Mouse (Mus musculus): Measurements from ENCODE around the gene Ankrd27. TPM values are rescaled to one million over a fixed set of nuclear protein-coding genes. Genes with fewer than 3 reads are reported as not detected.
A peak's percentile ranks its signal among the peaks of the same experiment; 100 is the strongest.
"Not testable (repeated sequence)": the region's sequence is repeated elsewhere in the genome, so short reads cannot be mapped to it uniquely, and the experiment has no call there.

Gene Ankrd27
- polyA plus RNA-seq, 1 experiment from 2014 or later: 16.8 TPM

GRCm38 (mm10) chr7:35559838-35560237, 26.2 kb upstream of the Ankrd27 start:
- Histone ChIP-seq H3K36me3 (no peaks in the 10 kb centered on the region), H3K27me3 (replicated peaks) (no peaks in the 10 kb centered on the region), H3K4me3 (replicated peaks) (no peak overlapping the region), H3K9ac (replicated peaks) (no peak overlapping the region), H3K9me3 (replicated peaks) (no peaks in the 10 kb centered on the region), H3K27ac (replicated peaks) (no peak overlapping the region), H3K4me2 (no peak overlapping the region), H3K4me1 (peaks cover 7% of the 10 kb centered on the region)
- WGBS: 90% methylated on average over 3 of the region's 3 CpGs
- ATAC-seq (ENCODE audit: low FRiP score): no peak

- no peaks in the 10 kb centered on the region for H3K36me3 ChIP-seq
- H3K9ac ChIP-seq (replicated peaks): no peak overlapping the region
- no peaks in the 10 kb centered on the region for H3K27me3 ChIP-seq (replicated peaks)
- H3K27ac ChIP-seq (replicated peaks): no peak overlapping the region
- ATAC-seq (ENCODE audit: low FRiP score): no peak
- H3K4me2 ChIP-seq: no peak overlapping the region
- H3K4me1 ChIP-seq: no peaks in the 10 kb centered on the region
- H3K9me3 ChIP-seq (replicated peaks): no peaks in the 10 kb centered on the region
- no peak overlapping the region for H3K4me3 ChIP-seq (replicated peaks)
- 82% methylated on average over 11 of the region's 11 CpGs for WGBS
These were observed 23.0 kb upstream of the Ankrd27 start for GRCm38 (mm10) chr7:35563071-35563470.

GRCm38 (mm10) chr7:35564067-35564865, 21.8 kb upstream of the Ankrd27 start:
- ATAC-seq (ENCODE audit: low FRiP score): no peak
- WGBS: 93% methylated on average over 2 of the region's 2 CpGs
- no peaks in the 10 kb centered on the region for H3K4me1 ChIP-seq

GRCm38 (mm10) chr7:35564872-35565271, 21.2 kb upstream of the Ankrd27 start:
- H3K9ac ChIP-seq (replicated peaks); H3K36me3 ChIP-seq; H3K27ac ChIP-seq (replicated peaks); H3K27me3 ChIP-seq (replicated peaks); H3K4me3 ChIP-seq (replicated peaks); H3K4me1 ChIP-seq; H3K9me3 ChIP-seq (replicated peaks); ATAC-seq (ENCODE audit: low FRiP score); H3K4me2 ChIP-seq: not testable (repeated sequence)
- 85% methylated on average over 10 of the region's 10 CpGs for WGBS

More at GRCm38 (mm10) chr7:35564067-35564865, 21.8 kb upstream of the Ankrd27 start:
- Histone ChIP-seq H3K27me3 (replicated peaks) (no peaks in the 10 kb centered on the region), H3K4me3 (replicated peaks) (no peak overlapping the region), H3K36me3 (no peaks in the 10 kb centered on the region), H3K27ac (replicated peaks) (no peak overlapping the region), H3K9ac (replicated peaks) (no peak overlapping the region), H3K4me2 (no peak overlapping the region), H3K9me3 (replicated peaks) (no peaks in the 10 kb centered on the region)

- H3K4me3 ChIP-seq (replicated peaks): not testable (repeated sequence)
These were observed 20.1 kb upstream of the Ankrd27 start for GRCm38 (mm10) chr7:35565965-35566364.

GRCm38 (mm10) chr7:35569724-35570123, 16.3 kb upstream of the Ankrd27 start:
- not testable (repeated sequence) for H3K4me2 ChIP-seq; H3K4me3 ChIP-seq (replicated peaks); H3K36me3 ChIP-seq; H3K9me3 ChIP-seq (replicated peaks); H3K27ac ChIP-seq (replicated peaks); H3K9ac ChIP-seq (replicated peaks); H3K27me3 ChIP-seq (replicated peaks); ATAC-seq (ENCODE audit: low FRiP score); H3K4me1 ChIP-seq
- WGBS: 90% methylated on average over 4 of the region's 4 CpGs

More at GRCm38 (mm10) chr7:35565965-35566364, 20.1 kb upstream of the Ankrd27 start:
- H3K27me3 ChIP-seq (replicated peaks); H3K27ac ChIP-seq (replicated peaks); ATAC-seq (ENCODE audit: low FRiP score); H3K4me1 ChIP-seq; H3K9ac ChIP-seq (replicated peaks); H3K36me3 ChIP-seq; H3K4me2 ChIP-seq; H3K9me3 ChIP-seq (replicated peaks): not testable (repeated sequence)
- 79% methylated on average over 13 of the region's 13 CpGs for WGBS

- H3K9me3 ChIP-seq (replicated peaks); ATAC-seq (ENCODE audit: low FRiP score): not testable (repeated sequence)
- 19% methylated on average over 6 of the region's 6 CpGs for WGBS
These were observed 15.2 kb upstream of the Ankrd27 start for GRCm38 (mm10) chr7:35570883-35571282.

GRCm38 (mm10) chr7:35579849-35580248, 6.2 kb upstream of the Ankrd27 start:
- no peak overlapping the region for H3K27ac ChIP-seq (replicated peaks)
- WGBS: 34% methylated on average over 4 of the region's 4 CpGs
- peaks cover 8% of the 10 kb centered on the region for H3K4me1 ChIP-seq
- H3K27me3 ChIP-seq (replicated peaks): peaks cover 47% of the 10 kb centered on the region
- no peaks in the 10 kb centered on the region for H3K9me3 ChIP-seq (replicated peaks)
- no peaks in the 10 kb centered on the region for H3K36me3 ChIP-seq
- no peak for ATAC-seq (ENCODE audit: low FRiP score)
- no peak overlapping the region for H3K9ac ChIP-seq (replicated peaks)
- H3K4me2 ChIP-seq: no peak overlapping the region
- no peak overlapping the region for H3K4me3 ChIP-seq (replicated peaks)

More at GRCm38 (mm10) chr7:35570883-35571282, 15.2 kb upstream of the Ankrd27 start:
- not testable (repeated sequence) for H3K4me1 ChIP-seq; H3K36me3 ChIP-seq; H3K27me3 ChIP-seq (replicated peaks); H3K4me2 ChIP-seq; H3K27ac ChIP-seq (replicated peaks); H3K4me3 ChIP-seq (replicated peaks); H3K9ac ChIP-seq (replicated peaks)

GRCm38 (mm10) chr7:35582719-35583118, 3.3 kb upstream of the Ankrd27 start:
- peaks cover 28% of the 10 kb centered on the region for H3K4me1 ChIP-seq
- H3K27me3 ChIP-seq (replicated peaks): peaks cover 49% of the 10 kb centered on the region
- no peak for ATAC-seq (ENCODE audit: low FRiP score)
- 74% methylated on average over 5 of the region's 5 CpGs for WGBS
- no peaks in the 10 kb centered on the region for H3K36me3 ChIP-seq
- H3K9ac ChIP-seq (replicated peaks): no peak overlapping the region
- no peak overlapping the region for H3K4me2 ChIP-seq
- H3K9me3 ChIP-seq (replicated peaks): no peaks in the 10 kb centered on the region
- H3K4me3 ChIP-seq (replicated peaks): no peak overlapping the region
- no peak overlapping the region for H3K27ac ChIP-seq (replicated peaks)

- Histone ChIP-seq H3K4me3 (replicated peaks) (0 out of 2 replicates have a peak overlapping the region, but pooled peaks have one; percentile 89), H3K36me3 (no peaks in the 10 kb centered on the region), H3K9me3 (replicated peaks) (no peaks in the 10 kb centered on the region), H3K9ac (replicated peaks) (no peak overlapping the region), H3K27ac (replicated peaks) (no peak overlapping the region), H3K27me3 (replicated peaks) (peaks cover 43% of the 10 kb centered on the region), H3K4me2 (peak overlapping the region; percentile 100; the same call in 1 of the 2 replicates), H3K4me1 (peaks cover 31% of the 10 kb centered on the region)
- WGBS: 26% methylated on average over 11 of the region's 11 CpGs
- no peak for ATAC-seq (ENCODE audit: low FRiP score)
These were observed 2.5 kb upstream of the Ankrd27 start for GRCm38 (mm10) chr7:35583476-35584025.

GRCm38 (mm10) chr7:35584068-35584785, 1.8 kb upstream of the Ankrd27 start:
- peak overlapping the region; percentile 51 for H3K9ac ChIP-seq (replicated peaks)
- H3K4me1 ChIP-seq: peaks cover 31% of the 10 kb centered on the region
- no peak overlapping the region for H3K27ac ChIP-seq (replicated peaks)
- H3K27me3 ChIP-seq (replicated peaks): peaks cover 42% of the 10 kb centered on the region
- no peak for ATAC-seq (ENCODE audit: low FRiP score)
- peak overlapping the region; percentile 89 for H3K4me3 ChIP-seq (replicated peaks)
- 5% methylated on average over 36 of the region's 36 CpGs for WGBS
- H3K9me3 ChIP-seq (replicated peaks): no peaks in the 10 kb centered on the region
- peak overlapping the region; percentile 100 for H3K4me2 ChIP-seq
- H3K36me3 ChIP-seq: no peaks in the 10 kb centered on the region

All from neural tube, embryonic 15.5 days (tissue).